Mouse (Mus musculus) neutrophil, adult 59 days (primary cell): ENCODE data around the gene Gm14692. TPM values are rescaled to one million over a fixed set of nuclear protein-coding genes. Genes with fewer than 3 reads are reported as not detected.

Source experiments
- total RNA-seq, 2 experiments: library from RNA; stranded (reverse); gene quantifications; 1 replicate in 1 of 2; 2 replicates in 1 of 2; pipeline ENCODE4 v1.2.4; 2023

Gm14692 gene
- total RNA-seq = not detected

GRCm38 (mm10) chrX:67695398-67695797, at the start of gene Gm14692:
TSS of gene Gm14692 (plus strand) at chrX:67695698.

GRCm38 (mm10) chrX:67693462-67693861, 2.0 kb upstream of the Gm14692 start, which contains the start of gene Gm1140:
TSS of gene Gm1140 (minus strand) at chrX:67693562.

Other genes starting within 250 kb of the Gm14692 start
- not detected for gene Gm1140, start 2.1 kb upstream of the Gm14692 start, total RNA-seq
- not detected for gene 4933436I01Rik, start 225.8 kb downstream of the Gm14692 start, total RNA-seq